Mouse (Mus musculus) limb, embryonic 11.5 days (tissue): ENCODE results near the gene Slc47a1. TPM values are rescaled to one million over a fixed set of nuclear protein-coding genes. Genes with fewer than 3 reads are reported as not detected.
"Not testable (repeated sequence)": the region's sequence is repeated elsewhere in the genome, so short reads cannot be mapped to it uniquely, and the experiment has no call there.

Experiments used
- ATAC-seq: fragments of 200-750 bp; cut with Nextera tagmentation; 2 replicates; pipeline ENCODE4 v1.8.0; 2017; ENCODE audit warnings: low read depth; ENCODE audit not compliant: insufficient number of reproducible peaks, low FRiP score, low TSS enrichment
- DNase-seq: peaks from one replicate; pipeline ENCODE4 v3.0.0-alpha.2; 2015; ENCODE audit warnings: low spot score
- H3K27ac ChIP-seq: fragments of 300-500 bp; sonication (generic); replicated peaks from 2 replicates; pipeline ENCODE4 v1.5.1; 2014; ENCODE audit warnings: low read depth, mild to moderate bottlenecking, low read length
- H3K27me3 ChIP-seq: fragments of 300-500 bp; sonication (generic); 2 replicates; pipeline ENCODE4 v1.6.1; 2014; ENCODE audit warnings: mild to moderate bottlenecking, low read length, mixed read lengths; ENCODE audit not compliant: control insufficient read depth, insufficient read depth
- H3K36me3 ChIP-seq: fragments of 300-500 bp; sonication (generic); 2 replicates; pipeline ENCODE4 v1.6.1; 2014; ENCODE audit warnings: mild to moderate bottlenecking, low read length, moderate library complexity, mixed read lengths; ENCODE audit not compliant: control insufficient read depth, insufficient read depth
- H3K4me1 ChIP-seq: fragments of 300-500 bp; sonication (generic); 2 replicates; pipeline ENCODE4 v1.6.1; 2014; ENCODE audit warnings: low read length, mixed read lengths; ENCODE audit not compliant: control insufficient read depth, insufficient read depth
- H3K4me2 ChIP-seq: fragments of 300-500 bp; sonication (generic); 2 replicates; pipeline ENCODE4 v1.6.1; 2014; ENCODE audit warnings: low read depth, mild to moderate bottlenecking, moderate library complexity; ENCODE audit not compliant: severe bottlenecking
- H3K4me3 ChIP-seq: fragments of 300-500 bp; sonication (generic); 2 replicates; pipeline ENCODE4 v1.5.1; 2014; ENCODE audit warnings: low read depth, low read length
- H3K9ac ChIP-seq: fragments of 300-500 bp; sonication (generic); 2 replicates; pipeline ENCODE4 v1.6.1; 2014; ENCODE audit warnings: mild to moderate bottlenecking, low read length
- H3K9me3 ChIP-seq: fragments of 300-500 bp; sonication (generic); 2 replicates; pipeline ENCODE4 v1.6.1; 2016; ENCODE audit warnings: low read length; ENCODE audit not compliant: control insufficient read depth
- WGBS: fragments of 180-500 bp; shearing (Covaris S2); extraction: QIAGEN DNeasy Blood & Tissue Kit; methylation state at CpG from one replicate; pipeline ENCODE4 v1.1.7; 2014; 5-methylcytosine and 5-hydroxymethylcytosine counted together
- polyA plus RNA-seq: library from polyadenylated mRNA; unstranded; fragments of >200 nt; fragmentation: Nextera tagmentation; extraction: Ambion mirVana; gene quantifications from 2 replicates; pipeline ENCODE4 v1.2.1, GENCODE M21; 2014

Slc47a1 gene
- polyA plus RNA-seq, 1 experiment from 2014 or later: 0.05 TPM

- 72% methylated on average over 3 of the region's 3 CpGs for whole genome bisulfite sequencing
- H3K9ac ChIP-seq: no peak overlapping the region
- no peak overlapping the region for H3K27ac ChIP-seq
Observed at GRCm38 (mm10) chr11:61319923-61320567, 58.1 kb downstream of the Slc47a1 start.

GRCm38 (mm10) chr11:61319233-61319922 is 58.8 kb downstream of the Slc47a1 start:
- ATAC-seq (no peak), DNase-seq (no peak)
- Histone ChIP-seq H3K36me3 (no peaks in the 10 kb centered on the region), H3K27ac (no peak overlapping the region), H3K4me2 (no peak overlapping the region), H3K9me3 (no peaks in the 10 kb centered on the region), H3K9ac (no peak overlapping the region), H3K27me3 (no peaks in the 10 kb centered on the region), H3K4me3 (no peak overlapping the region), H3K4me1 (no peaks in the 10 kb centered on the region)
- 65% methylated on average over 12 of the region's 12 CpGs for WGBS

More at GRCm38 (mm10) chr11:61319923-61320567, 58.1 kb downstream of the Slc47a1 start:
- H3K4me3 ChIP-seq: no peak overlapping the region
- no peaks in the 10 kb centered on the region for H3K4me1 ChIP-seq
- no peak for DNase-seq
- no peak overlapping the region for H3K4me2 ChIP-seq
- no peaks in the 10 kb centered on the region for H3K9me3 ChIP-seq
- no peak for ATAC-seq
- H3K36me3 ChIP-seq: no peaks in the 10 kb centered on the region
- H3K27me3 ChIP-seq: no peaks in the 10 kb centered on the region

- Histone ChIP-seq H3K9me3 (no peaks in the 10 kb centered on the region), H3K9ac (no peak overlapping the region), H3K4me2 (no peak overlapping the region), H3K4me1 (no peaks in the 10 kb centered on the region), H3K4me3 (no peak overlapping the region), H3K27ac (no peak overlapping the region), H3K36me3 (no peaks in the 10 kb centered on the region), H3K27me3 (no peaks in the 10 kb centered on the region)
- ATAC-seq: no peak
- DNase-seq: no peak
- WGBS: 77% methylated on average over 2 of the region's 2 CpGs
Observed at GRCm38 (mm10) chr11:61316864-61317263, 61.3 kb downstream of the Slc47a1 start.

- WGBS: 67% methylated on average over 7 of the region's 7 CpGs
- H3K9ac ChIP-seq: no peak overlapping the region
- no peaks in the 10 kb centered on the region for H3K4me1 ChIP-seq
- no peak overlapping the region for H3K27ac ChIP-seq
- H3K9me3 ChIP-seq: no peaks in the 10 kb centered on the region
- H3K4me3 ChIP-seq: no peak overlapping the region
- ATAC-seq (no peak), DNase-seq (no peak)
- no peak overlapping the region for H3K4me2 ChIP-seq
- no peaks in the 10 kb centered on the region for H3K27me3 ChIP-seq
- H3K36me3 ChIP-seq: no peaks in the 10 kb centered on the region
Observed at GRCm38 (mm10) chr11:61310321-61310720, 67.8 kb downstream of the Slc47a1 start.

- Histone ChIP-seq H3K9me3 (no peaks in the 10 kb centered on the region), H3K4me1 (no peaks in the 10 kb centered on the region), H3K27me3 (no peaks in the 10 kb centered on the region), H3K27ac (no peak overlapping the region), H3K4me2 (no peak overlapping the region), H3K36me3 (no peaks in the 10 kb centered on the region), H3K9ac (no peak overlapping the region), H3K4me3 (no peak overlapping the region)
- WGBS: 64% methylated on average over 12 of the region's 12 CpGs
- ATAC-seq (no peak), DNase-seq (no peak)
Observed at GRCm38 (mm10) chr11:61309831-61310230, 68.3 kb downstream of the Slc47a1 start.

- 39% methylated on average over 7 of the region's 7 CpGs for WGBS
- DNase-seq (no peak), ATAC-seq (no peak)
- H3K9me3 ChIP-seq: no peaks in the 10 kb centered on the region
- no peaks in the 10 kb centered on the region for H3K4me1 ChIP-seq
- no peak overlapping the region for H3K4me3 ChIP-seq
- no peak overlapping the region for H3K9ac ChIP-seq
- no peaks in the 10 kb centered on the region for H3K36me3 ChIP-seq
- no peak overlapping the region for H3K27ac ChIP-seq
- no peaks in the 10 kb centered on the region for H3K27me3 ChIP-seq
- no peak overlapping the region for H3K4me2 ChIP-seq
Observed at GRCm38 (mm10) chr11:61307795-61308194, 70.3 kb downstream of the Slc47a1 start.

- Histone ChIP-seq H3K36me3 (no peaks in the 10 kb centered on the region), H3K27ac (no peak overlapping the region), H3K4me2 (no peak overlapping the region), H3K4me1 (no peaks in the 10 kb centered on the region), H3K9ac (no peak overlapping the region), H3K9me3 (no peaks in the 10 kb centered on the region), H3K4me3 (no peak overlapping the region), H3K27me3 (no peaks in the 10 kb centered on the region)
- DNase-seq (no peak), ATAC-seq (no peak)
- 81% methylated on average over 4 of the region's 4 CpGs for WGBS
Observed at GRCm38 (mm10) chr11:61305377-61305776, 72.8 kb downstream of the Slc47a1 start.

- not testable (repeated sequence) for H3K27me3 ChIP-seq, H3K27ac ChIP-seq, H3K4me2 ChIP-seq, H3K9me3 ChIP-seq, H3K36me3 ChIP-seq, H3K9ac ChIP-seq, H3K4me3 ChIP-seq, ATAC-seq, DNase-seq, H3K4me1 ChIP-seq
- WGBS: 97% methylated on average over 6 of the region's 10 CpGs
Observed at GRCm38 (mm10) chr11:61304535-61304934, 73.6 kb downstream of the Slc47a1 start.
